Mouse (Mus musculus): ENCODE data around the gene Rapgef2. TPM values are rescaled to one million over a fixed set of nuclear protein-coding genes. Genes with fewer than 3 reads are reported as not detected.

Rapgef2 gene
- polyA plus RNA-seq, 1 experiment = 17.7 TPM

- H3K4me3 ChIP-seq (ENCODE audit: low read depth, low read length) = no peak overlapping the region
- no peaks in the 10 kb centered on the region for H3K27me3 ChIP-seq (ENCODE audit: control insufficient read depth, insufficient read depth, low read length, poor library complexity, severe bottlenecking)
- no peaks in the 10 kb centered on the region for H3K4me1 ChIP-seq (ENCODE audit: control insufficient read depth, insufficient read depth, low read length)
- H3K27ac ChIP-seq (ENCODE audit: insufficient read depth, low read length) = no peak overlapping the region
- no peak overlapping the region for H3K9ac ChIP-seq (ENCODE audit: low read depth, poor library complexity, severe bottlenecking)
- TF ChIP-seq CTCF (IDR thresholded peaks at IDR 0.05; ENCODE audit: low read depth, low read length) = no peak
- no peak for TF ChIP-seq EP300 (IDR thresholded peaks at IDR 0.05; ENCODE audit: insufficient read depth, low read depth, low read length)
- TF ChIP-seq POLR2A (IDR thresholded peaks at IDR 0.05; ENCODE audit: insufficient read depth, low read length) = no peak
- H3K9me3 ChIP-seq (replicated peaks; ENCODE audit: control insufficient read depth, insufficient read depth, low read length, poor library complexity, severe bottlenecking) = peaks cover 6% of the 10 kb centered on the region; the same call in 1 of the 2 replicates
- no peaks in the 10 kb centered on the region for H3K36me3 ChIP-seq (ENCODE audit: control insufficient read depth, insufficient read depth, low read length, poor library complexity, severe bottlenecking)
Measured at GRCm38 (mm10) chr3:79121391-79121790, 164.9 kb downstream of the Rapgef2 start.

DNA sequence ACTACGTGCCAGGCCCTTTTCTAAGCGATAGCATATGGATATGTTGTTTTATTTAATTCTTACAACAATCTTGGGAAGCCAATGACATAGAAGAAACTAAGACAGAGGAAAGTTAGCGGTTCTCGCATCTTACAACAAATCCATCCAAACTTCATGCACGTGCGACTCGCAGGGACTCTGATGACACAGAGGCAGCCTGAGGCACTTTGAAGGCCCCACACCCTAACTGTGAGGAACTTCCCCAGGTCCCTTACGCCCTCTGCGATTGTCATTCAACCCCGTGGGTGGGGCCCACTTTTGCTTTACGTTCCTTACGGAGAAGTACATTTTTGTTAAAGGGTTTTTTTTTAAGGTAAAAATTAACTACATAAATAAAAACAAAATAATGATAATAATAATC lies 166.3 kb downstream of the Rapgef2 start:
- TF ChIP-seq CTCF (IDR thresholded peaks at IDR 0.05; ENCODE audit: low read depth, low read length) (no peak), POLR2A (IDR thresholded peaks at IDR 0.05; ENCODE audit: insufficient read depth, low read length) (no peak), EP300 (IDR thresholded peaks at IDR 0.05; ENCODE audit: insufficient read depth, low read depth, low read length) (no peak)
- Histone ChIP-seq H3K36me3 (ENCODE audit: control insufficient read depth, insufficient read depth, low read length, poor library complexity, severe bottlenecking) (no peaks in the 10 kb centered on the region), H3K27me3 (ENCODE audit: control insufficient read depth, insufficient read depth, low read length, poor library complexity, severe bottlenecking) (no peaks in the 10 kb centered on the region), H3K9me3 (replicated peaks; ENCODE audit: control insufficient read depth, insufficient read depth, low read length, poor library complexity, severe bottlenecking) (peaks cover 6% of the 10 kb centered on the region; the same call in 1 of the 2 replicates), H3K4me1 (ENCODE audit: control insufficient read depth, insufficient read depth, low read length) (no peaks in the 10 kb centered on the region), H3K4me3 (ENCODE audit: low read depth, low read length) (no peak overlapping the region), H3K9ac (ENCODE audit: low read depth, poor library complexity, severe bottlenecking) (no peak overlapping the region), H3K27ac (ENCODE audit: insufficient read depth, low read length) (no peak overlapping the region)

GRCm38 (mm10) chr3:79110153-79110552 lies 176.2 kb downstream of the Rapgef2 start:
- Histone ChIP-seq H3K27me3 (ENCODE audit: control insufficient read depth, insufficient read depth, low read length, poor library complexity, severe bottlenecking) (no peaks in the 10 kb centered on the region), H3K9me3 (replicated peaks; ENCODE audit: control insufficient read depth, insufficient read depth, low read length, poor library complexity, severe bottlenecking) (no peaks in the 10 kb centered on the region), H3K9ac (ENCODE audit: low read depth, poor library complexity, severe bottlenecking) (no peak overlapping the region), H3K36me3 (ENCODE audit: control insufficient read depth, insufficient read depth, low read length, poor library complexity, severe bottlenecking) (no peaks in the 10 kb centered on the region), H3K4me3 (ENCODE audit: low read depth, low read length) (no peak overlapping the region), H3K27ac (ENCODE audit: insufficient read depth, low read length) (no peak overlapping the region), H3K4me1 (ENCODE audit: control insufficient read depth, insufficient read depth, low read length) (no peaks in the 10 kb centered on the region)
- TF ChIP-seq POLR2A (IDR thresholded peaks at IDR 0.05; ENCODE audit: insufficient read depth, low read length) (no peak), EP300 (IDR thresholded peaks at IDR 0.05; ENCODE audit: insufficient read depth, low read depth, low read length) (no peak), CTCF (IDR thresholded peaks at IDR 0.05; ENCODE audit: low read depth, low read length) (peak; percentile 61)

GRCm38 (mm10) chr3:79108246-79108645 lies 178.1 kb downstream of the Rapgef2 start:
- Histone ChIP-seq H3K9ac (ENCODE audit: low read depth, poor library complexity, severe bottlenecking) (no peak overlapping the region), H3K4me1 (ENCODE audit: control insufficient read depth, insufficient read depth, low read length) (no peaks in the 10 kb centered on the region), H3K27me3 (ENCODE audit: control insufficient read depth, insufficient read depth, low read length, poor library complexity, severe bottlenecking) (no peaks in the 10 kb centered on the region), H3K36me3 (ENCODE audit: control insufficient read depth, insufficient read depth, low read length, poor library complexity, severe bottlenecking) (no peaks in the 10 kb centered on the region), H3K9me3 (replicated peaks; ENCODE audit: control insufficient read depth, insufficient read depth, low read length, poor library complexity, severe bottlenecking) (no peaks in the 10 kb centered on the region), H3K27ac (ENCODE audit: insufficient read depth, low read length) (no peak overlapping the region), H3K4me3 (ENCODE audit: low read depth, low read length) (no peak overlapping the region)
- no peak for TF ChIP-seq CTCF (IDR thresholded peaks at IDR 0.05; ENCODE audit: low read depth, low read length)
- TF ChIP-seq POLR2A (IDR thresholded peaks at IDR 0.05; ENCODE audit: insufficient read depth, low read length) = no peak
- no peak for TF ChIP-seq EP300 (IDR thresholded peaks at IDR 0.05; ENCODE audit: insufficient read depth, low read depth, low read length)

DNA sequence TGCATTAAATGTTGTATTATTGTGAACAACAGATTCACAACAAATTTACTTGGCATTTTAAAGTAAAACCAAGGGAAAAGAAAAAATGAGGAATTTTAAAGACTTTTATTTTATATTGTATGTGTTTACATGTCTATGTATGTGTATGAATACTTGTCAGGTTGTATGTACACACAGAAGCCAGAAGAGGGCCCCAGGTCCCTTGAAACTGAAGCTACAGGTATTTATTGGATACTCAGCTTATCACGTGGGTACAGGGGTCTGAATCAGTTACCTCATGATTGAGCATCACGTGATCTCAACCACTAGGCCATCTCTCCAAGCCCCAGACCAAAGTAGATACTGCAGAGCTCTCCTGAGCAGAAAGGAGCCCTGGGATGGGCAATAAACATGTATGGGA lies 180.0 kb downstream of the Rapgef2 start:
- Histone ChIP-seq H3K36me3 (ENCODE audit: control insufficient read depth, insufficient read depth, low read length, poor library complexity, severe bottlenecking) (no peaks in the 10 kb centered on the region), H3K9ac (ENCODE audit: low read depth, poor library complexity, severe bottlenecking) (no peak overlapping the region), H3K27ac (ENCODE audit: insufficient read depth, low read length) (no peak overlapping the region), H3K4me1 (ENCODE audit: control insufficient read depth, insufficient read depth, low read length) (no peaks in the 10 kb centered on the region), H3K27me3 (ENCODE audit: control insufficient read depth, insufficient read depth, low read length, poor library complexity, severe bottlenecking) (no peaks in the 10 kb centered on the region), H3K9me3 (replicated peaks; ENCODE audit: control insufficient read depth, insufficient read depth, low read length, poor library complexity, severe bottlenecking) (no peaks in the 10 kb centered on the region), H3K4me3 (ENCODE audit: low read depth, low read length) (no peak overlapping the region)
- TF ChIP-seq CTCF (IDR thresholded peaks at IDR 0.05; ENCODE audit: low read depth, low read length) (no peak), EP300 (IDR thresholded peaks at IDR 0.05; ENCODE audit: insufficient read depth, low read depth, low read length) (no peak), POLR2A (IDR thresholded peaks at IDR 0.05; ENCODE audit: insufficient read depth, low read length) (no peak)

DNA sequence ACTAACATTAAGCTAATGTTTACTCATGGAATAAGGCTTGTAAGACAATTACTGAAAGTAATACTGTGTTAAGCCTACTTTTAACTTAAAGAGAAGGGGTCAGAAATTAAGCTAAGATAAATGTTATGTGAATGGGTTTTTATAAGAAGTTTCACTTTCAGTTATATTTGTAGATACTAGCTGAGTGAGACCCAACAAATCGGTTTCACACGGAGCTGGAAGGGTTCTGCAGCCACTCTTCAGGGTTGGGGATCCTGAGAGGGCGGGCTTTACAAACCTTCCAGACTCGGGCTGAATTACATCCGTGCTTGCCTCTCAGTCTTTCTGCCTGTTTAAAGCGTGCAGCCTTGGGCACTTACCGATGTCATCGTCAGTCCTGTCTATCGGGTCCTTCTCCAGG lies 182.7 kb downstream of the Rapgef2 start:
- Histone ChIP-seq H3K9ac (ENCODE audit: low read depth, poor library complexity, severe bottlenecking) (no peak overlapping the region), H3K4me3 (ENCODE audit: low read depth, low read length) (no peak overlapping the region), H3K27ac (ENCODE audit: insufficient read depth, low read length) (no peak overlapping the region), H3K4me1 (ENCODE audit: control insufficient read depth, insufficient read depth, low read length) (no peaks in the 10 kb centered on the region), H3K9me3 (replicated peaks; ENCODE audit: control insufficient read depth, insufficient read depth, low read length, poor library complexity, severe bottlenecking) (no peaks in the 10 kb centered on the region), H3K36me3 (ENCODE audit: control insufficient read depth, insufficient read depth, low read length, poor library complexity, severe bottlenecking) (no peaks in the 10 kb centered on the region), H3K27me3 (ENCODE audit: control insufficient read depth, insufficient read depth, low read length, poor library complexity, severe bottlenecking) (no peaks in the 10 kb centered on the region)
- TF ChIP-seq POLR2A (IDR thresholded peaks at IDR 0.05; ENCODE audit: insufficient read depth, low read length) (no peak), EP300 (IDR thresholded peaks at IDR 0.05; ENCODE audit: insufficient read depth, low read depth, low read length) (no peak), CTCF (IDR thresholded peaks at IDR 0.05; ENCODE audit: low read depth, low read length) (no peak)

Data from ES-Bruce4 (cell line).